Mouse (Mus musculus): ENCODE data around the gene Il12rb1.

DNA sequence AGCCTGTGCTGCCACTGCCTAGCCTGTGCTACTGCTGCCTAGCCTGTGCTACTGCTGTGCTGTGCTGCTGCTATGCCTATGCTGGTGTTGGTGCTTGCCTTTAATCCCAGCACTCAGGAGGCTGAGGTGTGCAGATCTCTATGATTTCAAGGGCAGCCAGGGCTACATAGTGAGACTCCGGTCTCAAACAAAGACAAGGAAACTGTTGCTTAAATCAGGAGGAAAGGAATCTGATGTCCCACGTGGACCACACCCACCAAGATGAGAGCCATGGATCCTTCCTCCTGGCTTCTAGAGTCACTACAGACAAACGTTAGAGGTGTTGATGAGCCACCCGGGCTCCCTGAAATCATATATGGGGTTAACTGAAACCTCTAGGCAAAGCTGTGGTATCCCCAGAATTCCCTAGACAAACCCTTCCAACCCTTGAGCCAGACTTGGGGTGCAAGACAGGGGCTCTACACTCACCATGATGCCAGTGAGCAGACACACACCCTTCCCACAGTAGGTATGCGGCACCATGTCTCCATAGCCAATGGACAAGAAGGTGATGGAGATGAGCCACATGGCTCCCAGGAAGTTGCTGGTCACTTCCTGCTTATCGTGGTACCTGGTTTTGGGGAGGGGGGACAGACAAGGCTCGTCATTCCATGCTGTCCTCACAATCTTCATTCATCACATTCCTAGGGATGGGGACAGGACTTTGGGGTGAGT lies 42.0 kb downstream of the Il12rb1 start:
- TF ChIP-seq POLR2A (IDR thresholded peaks at IDR 0.05; ENCODE audit: low read depth, low read length) (no peak), CTCF (IDR thresholded peaks at IDR 0.05; ENCODE audit: extremely low read depth, insufficient read length, insufficient replicate concordance, low read depth, low read length) (no peak)

Data from small intestine, adult 2 months (tissue).